Mouse (Mus musculus) midbrain, embryonic 10.5 days (tissue): ENCODE results near the gene Zfp872. TPM values are rescaled to one million over a fixed set of nuclear protein-coding genes. Genes with fewer than 3 reads are reported as not detected.
"Not testable (repeated sequence)": the region's sequence is repeated elsewhere in the genome, so short reads cannot be mapped to it uniquely, and the experiment has no call there.

Experiments used
- DNase-seq: peaks from one replicate; pipeline ENCODE4 v3.0.0-alpha.2; 2017; ENCODE audit warnings: low spot score
- H3K27ac ChIP-seq: fragments of 300-500 bp; sonication (generic); replicated peaks from 2 replicates; pipeline ENCODE4 v1.5.1; 2016; ENCODE audit warnings: mild to moderate bottlenecking
- H3K27me3 ChIP-seq: fragments of 300-500 bp; sonication (generic); 2 replicates; pipeline ENCODE4 v1.6.1; 2016; ENCODE audit warnings: low read depth, mild to moderate bottlenecking; ENCODE audit not compliant: poor library complexity, severe bottlenecking
- H3K36me3 ChIP-seq: fragments of 300-500 bp; sonication (generic); 2 replicates; pipeline ENCODE4 v1.6.1; 2016; ENCODE audit warnings: mild to moderate bottlenecking, moderate library complexity
- H3K4me1 ChIP-seq: fragments of 300-500 bp; sonication (generic); 2 replicates; pipeline ENCODE4 v1.6.1; 2016
- H3K4me3 ChIP-seq: fragments of 300-500 bp; sonication (generic); 2 replicates; pipeline ENCODE4 v1.5.1; 2016; ENCODE audit warnings: mild to moderate bottlenecking, moderate library complexity
- H3K9me3 ChIP-seq: fragments of 300-500 bp; sonication (generic); replicated peaks from 2 replicates; pipeline ENCODE4 v1.6.1; 2016; ENCODE audit warnings: mild to moderate bottlenecking
- WGBS: fragments of 180-500 bp; shearing (Covaris S2); methylation state at CpG from one replicate; pipeline ENCODE4 v1.1.7; 2016; 5-methylcytosine and 5-hydroxymethylcytosine counted together
- polyA plus RNA-seq: library from polyadenylated mRNA; unstranded; fragments of >200 nt; fragmentation: Nextera tagmentation; extraction: Ambion mirVana; gene quantifications from 2 replicates; pipeline ENCODE4 v1.2.1, GENCODE M21; 2016

Gene Zfp872
- polyA plus RNA-seq, 1 experiment from 2014 or later: 0.25 TPM

GRCm38 (mm10) chr9:22214549-22214948, 26.7 kb downstream of the Zfp872 start:
- no peak overlapping the region for H3K4me3 ChIP-seq
- no peak for DNase-seq
- H3K9me3 ChIP-seq: no peaks in the 10 kb centered on the region
- no peaks in the 10 kb centered on the region for H3K27me3 ChIP-seq
- no peaks in the 10 kb centered on the region for H3K4me1 ChIP-seq
- WGBS: 83% methylated on average over 2 of the region's 2 CpGs
- no peak overlapping the region for H3K27ac ChIP-seq
- no peaks in the 10 kb centered on the region for H3K36me3 ChIP-seq

- Histone ChIP-seq H3K36me3 (no peaks in the 10 kb centered on the region), H3K4me1 (no peaks in the 10 kb centered on the region), H3K27ac (no peak overlapping the region), H3K27me3 (no peaks in the 10 kb centered on the region), H3K9me3 (no peaks in the 10 kb centered on the region), H3K4me3 (no peak overlapping the region)
- DNase-seq: no peak
- 62% methylated on average over 3 of the region's 3 CpGs for WGBS
Measured at GRCm38 (mm10) chr9:22216705-22217104, 28.8 kb downstream of the Zfp872 start.

- no peak for DNase-seq
- H3K4me1 ChIP-seq: no peaks in the 10 kb centered on the region
- no peak overlapping the region for H3K27ac ChIP-seq
- H3K4me3 ChIP-seq: no peak overlapping the region
- H3K9me3 ChIP-seq: no peaks in the 10 kb centered on the region
- H3K36me3 ChIP-seq: no peaks in the 10 kb centered on the region
- H3K27me3 ChIP-seq: no peaks in the 10 kb centered on the region
- WGBS: 67% methylated on average over 8 of the region's 8 CpGs
Measured at GRCm38 (mm10) chr9:22217858-22218493, 30.1 kb downstream of the Zfp872 start.

GRCm38 (mm10) chr9:22224066-22224465, 36.2 kb downstream of the Zfp872 start:
- no peak for DNase-seq
- 95% methylated on average over 4 of the region's 4 CpGs for WGBS
- H3K4me3 ChIP-seq: no peak overlapping the region
- H3K27me3 ChIP-seq: no peaks in the 10 kb centered on the region
- no peaks in the 10 kb centered on the region for H3K9me3 ChIP-seq
- peaks cover 6% of the 10 kb centered on the region for H3K4me1 ChIP-seq
- H3K27ac ChIP-seq: no peak overlapping the region
- 0 out of 2 replicates have a peak, but pooled peaks cover 3% of the 10 kb centered on the region for H3K36me3 ChIP-seq

- peak; percentile 51 for DNase-seq
- Histone ChIP-seq H3K9me3 (no peaks in the 10 kb centered on the region), H3K4me3 (peak overlapping the region; percentile 86), H3K4me1 (peaks cover 6% of the 10 kb centered on the region), H3K27me3 (no peaks in the 10 kb centered on the region), H3K36me3 (0 out of 2 replicates have a peak, but pooled peaks cover 3% of the 10 kb centered on the region), H3K27ac (peak overlapping the region; percentile 96)
- 24% methylated on average over 17 of the region's 17 CpGs for WGBS
Measured at GRCm38 (mm10) chr9:22224536-22225503, 36.9 kb downstream of the Zfp872 start.

GRCm38 (mm10) chr9:22225581-22226388, 37.9 kb downstream of the Zfp872 start, which contains the start of gene Zfp809:
Zfp809 (plus strand) TSS chr9:22225714.
- H3K4me3 ChIP-seq: peak within 1 kb of the TSS; percentile 86
- H3K9me3 ChIP-seq: no peaks in the 10 kb centered on the region
- H3K36me3 ChIP-seq: 0 out of 2 replicates have a peak, but pooled peaks cover 3% of the 10 kb centered on the region
- DNase-seq: peak; percentile 94
- 1% methylated on average over 35 of the region's 35 CpGs for WGBS
- H3K4me1 ChIP-seq: peaks cover 6% of the 10 kb centered on the region
- no peaks in the 10 kb centered on the region for H3K27me3 ChIP-seq
- H3K27ac ChIP-seq: peak within 1 kb of the TSS; percentile 96

- WGBS: 65% methylated on average over 7 of the region's 7 CpGs
- not testable (repeated sequence) for DNase-seq, H3K9me3 ChIP-seq, H3K4me1 ChIP-seq, H3K27ac ChIP-seq, H3K27me3 ChIP-seq, H3K36me3 ChIP-seq
- peak overlapping the region; percentile 86 for H3K4me3 ChIP-seq
Measured at GRCm38 (mm10) chr9:22226389-22226673, 38.4 kb downstream of the Zfp872 start.

- WGBS: 96% methylated on average over 15 of the region's 15 CpGs
- Histone ChIP-seq H3K27me3 (no peaks in the 10 kb centered on the region), H3K4me3 (no peak overlapping the region), H3K9me3 (no peaks in the 10 kb centered on the region), H3K27ac (no peak overlapping the region), H3K4me1 (peaks cover 6% of the 10 kb centered on the region), H3K36me3 (0 out of 2 replicates have a peak, but pooled peaks cover 3% of the 10 kb centered on the region)
- DNase-seq: no peak
Measured at GRCm38 (mm10) chr9:22226846-22227245, 39.0 kb downstream of the Zfp872 start.

- peaks cover 7% of the 10 kb centered on the region; the same call in 1 of the 2 replicates for H3K36me3 ChIP-seq
- no peak overlapping the region for H3K27ac ChIP-seq
- peaks cover 6% of the 10 kb centered on the region for H3K4me1 ChIP-seq
- H3K4me3 ChIP-seq: no peak overlapping the region
- no peaks in the 10 kb centered on the region for H3K27me3 ChIP-seq
- 93% methylated on average over 7 of the region's 7 CpGs for WGBS
- DNase-seq: no peak
- no peaks in the 10 kb centered on the region for H3K9me3 ChIP-seq
Measured at GRCm38 (mm10) chr9:22229386-22230026, 41.6 kb downstream of the Zfp872 start.

GRCm38 (mm10) chr9:22230061-22230460, 42.2 kb downstream of the Zfp872 start:
- Histone ChIP-seq H3K27ac (no peak overlapping the region), H3K4me1 (peaks cover 6% of the 10 kb centered on the region), H3K27me3 (no peaks in the 10 kb centered on the region), H3K9me3 (no peaks in the 10 kb centered on the region; the same call in 1 of the 2 replicates), H3K4me3 (no peak overlapping the region), H3K36me3 (peaks cover 12% of the 10 kb centered on the region)
- WGBS: 93% methylated on average over 3 of the region's 3 CpGs
- DNase-seq: no peak

GRCm38 (mm10) chr9:22230556-22230955, 42.7 kb downstream of the Zfp872 start:
- no peak for DNase-seq
- Histone ChIP-seq H3K4me1 (peaks cover 6% of the 10 kb centered on the region), H3K9me3 (no peaks in the 10 kb centered on the region; the same call in 1 of the 2 replicates), H3K27ac (no peak overlapping the region), H3K36me3 (peaks cover 17% of the 10 kb centered on the region), H3K4me3 (no peak overlapping the region), H3K27me3 (no peaks in the 10 kb centered on the region)

GRCm38 (mm10) chr9:22240001-22240400, 52.1 kb downstream of the Zfp872 start:
- H3K36me3 ChIP-seq: peaks cover 98% of the 10 kb centered on the region
- 92% methylated on average over 4 of the region's 4 CpGs for WGBS
- no peak for DNase-seq

More at GRCm38 (mm10) chr9:22240001-22240400, 52.1 kb downstream of the Zfp872 start:
- Histone ChIP-seq H3K4me1 (no peaks in the 10 kb centered on the region), H3K27ac (no peak overlapping the region), H3K9me3 (peaks cover 21% of the 10 kb centered on the region), H3K27me3 (no peaks in the 10 kb centered on the region), H3K4me3 (no peak overlapping the region)
